In the genomic region with DNA sequence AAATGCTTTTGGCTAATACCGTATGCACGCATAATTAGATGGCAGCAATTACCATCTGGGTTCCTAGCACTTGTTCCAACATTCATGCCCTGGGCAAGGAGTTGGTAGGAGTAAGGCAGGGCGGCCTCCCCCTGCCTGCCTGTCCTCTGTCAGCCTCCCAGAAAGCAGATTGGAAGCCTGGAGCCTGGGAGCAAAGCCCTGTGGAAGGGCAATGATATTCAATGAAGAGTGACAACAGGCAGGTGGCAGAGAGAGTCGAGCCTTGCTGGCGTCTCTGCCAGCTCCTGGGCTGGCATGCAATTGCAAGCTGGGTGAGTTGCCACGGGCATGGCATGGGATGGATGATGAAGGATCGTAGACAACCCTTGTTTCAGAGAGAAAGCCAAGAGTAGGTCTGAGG, we compare ENCODE assay signal across 18 mouse cellular contexts.
DNase-seq lines count a peak whose midpoint lies in the region; ATAC-seq and TF ChIP-seq lines count a peak whose summit lies in the region.
"Had no signal": no experiment of that assay in that cellular context is flagged by ENCODE, and none has a peak within 500 bp of the region (broad histone marks: within the 10 kb centered on the region; RNA-seq: fewer than 3 reads in every experiment).

No protein-coding gene starts in this region.

- H3K9ac ChIP-seq in hindbrain, embryonic 16.5 days (ENCODE audit: low read depth, low read length): no peak overlapping the region
- no peak overlapping the region for H3K9ac ChIP-seq in hindbrain, embryonic 12.5 days
- H3K9ac ChIP-seq: limb, embryonic 12.5 days; liver, embryonic 14.5 days; midbrain, embryonic 15.5 days; stomach, embryonic 15.5 days had no signal

- no peak overlapping the region for H3K4me2 ChIP-seq in hindbrain, embryonic 16.5 days (ENCODE audit: low read length)
- H3K4me2 ChIP-seq in hindbrain, embryonic 12.5 days (replicated peaks): no peak overlapping the region
- H3K4me2 ChIP-seq: limb, embryonic 12.5 days; midbrain, embryonic 15.5 days; stomach, embryonic 15.5 days had no signal

- 58% methylated on average over 7 of the region's 7 CpGs for WGBS in hindbrain, embryonic 16.5 days
- 81% methylated on average over 7 of the region's 7 CpGs for WGBS in hindbrain, embryonic 12.5 days

- H3K27me3 ChIP-seq in hindbrain, embryonic 16.5 days (replicated peaks; ENCODE audit: control insufficient read depth, insufficient read depth, low read length): no peaks in the 10 kb centered on the region
- no peaks in the 10 kb centered on the region for H3K27me3 ChIP-seq in hindbrain, embryonic 12.5 days
- H3K27me3 ChIP-seq: limb, embryonic 12.5 days; midbrain, embryonic 15.5 days; stomach, embryonic 15.5 days had no signal

- no peak overlapping the region for H3K27ac ChIP-seq in hindbrain, embryonic 16.5 days (ENCODE audit: low read depth, low read length)
- no peak overlapping the region for H3K27ac ChIP-seq in hindbrain, embryonic 12.5 days
- H3K27ac ChIP-seq: kidney, postnatal 0 days; left cerebral cortex, adult 2 months; limb, embryonic 12.5 days; liver, embryonic 14.5 days; midbrain, embryonic 15.5 days; stomach, embryonic 15.5 days had no signal

- H3K4me3 ChIP-seq in hindbrain, embryonic 16.5 days (ENCODE audit: low read length): no peak overlapping the region
- no peak overlapping the region for H3K4me3 ChIP-seq in hindbrain, embryonic 12.5 days
- H3K4me3 ChIP-seq: erythroblast, embryonic 14.5 days; left cerebral cortex, adult 2 months; limb, embryonic 12.5 days; midbrain, embryonic 15.5 days; stomach, embryonic 15.5 days had no signal

- no peak for TF ChIP-seq CTCF in brain, embryonic 14.5 days (IDR thresholded peaks at IDR 0.05; ENCODE audit: borderline replicate concordance, extremely low read depth, insufficient read depth, insufficient read length)

- no peaks in the 10 kb centered on the region for H3K9me3 ChIP-seq in hindbrain, embryonic 16.5 days (ENCODE audit: control insufficient read depth, low read length)
- H3K9me3 ChIP-seq in hindbrain, embryonic 12.5 days (replicated peaks): no peaks in the 10 kb centered on the region
- H3K9me3 ChIP-seq: limb, embryonic 12.5 days; midbrain, embryonic 15.5 days; stomach, embryonic 15.5 days had no signal

- DNase-seq in brain, embryonic 14.5 days (ENCODE audit: low read depth): peak; percentile 79
- peak; percentile 73 to 78 for DNase-seq in cerebellum, adult 18-20 months
- DNase-seq in cerebellum, postnatal 36 days: peak; percentile 64 to 69
- DNase-seq in heart, adult 18-20 months: no peak
- DNase-seq in embryo, embryonic 11 days: no peak
- DNase-seq: heart, postnatal 4 days; kidney, adult 11 months; spleen, adult 18-20 months; thymus, adult 2 months had no signal

- H3K4me1 ChIP-seq in hindbrain, embryonic 16.5 days (ENCODE audit: control insufficient read depth, insufficient read depth, low read depth, low read length): no peaks in the 10 kb centered on the region
- H3K4me1 ChIP-seq in hindbrain, embryonic 12.5 days: no peaks in the 10 kb centered on the region
- H3K4me1 ChIP-seq: limb, embryonic 12.5 days; midbrain, embryonic 15.5 days; stomach, embryonic 15.5 days had no signal

- no peaks in the 10 kb centered on the region for H3K36me3 ChIP-seq in hindbrain, embryonic 16.5 days (ENCODE audit: control insufficient read depth, insufficient read depth, low read length)
- H3K36me3 ChIP-seq in hindbrain, embryonic 12.5 days: no peaks in the 10 kb centered on the region
- H3K36me3 ChIP-seq: limb, embryonic 12.5 days; midbrain, embryonic 15.5 days; stomach, embryonic 15.5 days had no signal

- ATAC-seq in hindbrain, embryonic 16.5 days: peak; percentile 75
- ATAC-seq in hindbrain, embryonic 12.5 days (ENCODE audit: low FRiP score): no peak
- ATAC-seq: midbrain, embryonic 15.5 days had no signal

- TF ChIP-seq POLR2A in brain, embryonic 14.5 days (IDR thresholded peaks at IDR 0.05; ENCODE audit: borderline replicate concordance, extremely low read depth, insufficient read depth, insufficient read length, poor library complexity, severe bottlenecking): no peak

Comparison
In these comparisons a context has a peak if more than half of its experiments do, and no peak if none do; other contexts are left out.
1. DNase-seq: peak in brain, embryonic 14.5 days (single experiment), cerebellum, adult 18-20 months (2 of 2) and cerebellum, postnatal 36 days (2 of 2); none in heart, adult 18-20 months (0 of 2) and embryo, embryonic 11 days (single experiment).